In the genomic region with DNA sequence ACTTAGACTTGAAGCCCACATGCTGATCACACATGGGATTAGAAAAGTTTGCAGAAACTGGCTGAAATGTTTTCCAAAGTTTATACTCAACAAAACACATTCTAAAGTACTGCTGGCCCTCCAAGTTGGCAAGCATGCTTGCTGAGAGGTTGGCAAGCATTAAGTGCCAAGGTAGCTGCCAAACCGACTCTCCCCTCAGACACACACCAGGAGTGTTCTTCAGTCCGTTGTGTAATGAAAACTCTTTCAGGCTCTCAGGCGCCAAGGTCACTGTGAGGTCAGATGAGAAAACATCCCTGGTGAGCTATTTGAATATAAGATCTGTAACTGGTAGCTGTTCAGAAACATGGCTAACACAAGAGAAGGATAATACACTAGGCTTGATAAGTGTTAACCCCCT, we compare ENCODE assay signal across 9 mouse cellular contexts.
A peak's percentile ranks its signal among the peaks of the same experiment; 100 is the strongest.
DNase-seq lines count a peak whose midpoint lies in the region; ATAC-seq lines count a peak whose summit lies in the region.
"Had no signal": no experiment of that assay in that cellular context is flagged by ENCODE, and none has a peak within 500 bp of the region (broad histone marks: within the 10 kb centered on the region; RNA-seq: fewer than 3 reads in every experiment).

No protein-coding gene starts in this region.

- peak overlapping the region; percentile 45 for H3K27ac ChIP-seq in heart, embryonic 13.5 days (replicated peaks)

- H3K4me1 ChIP-seq in heart, embryonic 13.5 days, result peaks cover 31% of the 10 kb centered on the region

- DNase-seq in kidney, adult 11 months, result peak; percentile 63
- no peak for DNase-seq in kidney, postnatal 4 days
- DNase-seq in adrenal gland, postnatal 36 days, result peak; percentile 11 to 44
- DNase-seq in lung, postnatal 4 days, result peak; percentile 66 to 79
- DNase-seq in thymus, adult 18-20 months, result no peak

- 38% methylated on average over 3 of the region's 3 CpGs for WGBS in heart, embryonic 13.5 days

- no peak overlapping the region for H3K4me3 ChIP-seq in heart, embryonic 13.5 days
- H3K4me3 ChIP-seq: erythroblast, embryonic 14.5 days had no signal

- H3K9me3 ChIP-seq in heart, embryonic 13.5 days, result no peaks in the 10 kb centered on the region; the same call in 1 of the 2 replicates

- no peak overlapping the region for H3K9ac ChIP-seq in heart, embryonic 13.5 days

- H3K27me3 ChIP-seq in heart, embryonic 13.5 days (replicated peaks), result no peaks in the 10 kb centered on the region

- H3K4me2 ChIP-seq in heart, embryonic 13.5 days, result no peak overlapping the region

- no peak for ATAC-seq in heart, embryonic 13.5 days (ENCODE audit: extremely low read depth, insufficient number of reproducible peaks, low FRiP score, low TSS enrichment)
- no peak for ATAC-seq in activated CD4-positive, CD25-positive, alpha-beta regulatory T cell, adult 4 months
- no peak for ATAC-seq in megakaryocyte, adult 5-6 weeks (ENCODE audit: poor library complexity, severe bottlenecking)

- H3K36me3 ChIP-seq in heart, embryonic 13.5 days, result no peaks in the 10 kb centered on the region

Comparison
In these comparisons a context has a peak if more than half of its experiments do, and no peak if none do; other contexts are left out.
1. DNase-seq: peak in kidney, adult 11 months (single experiment), adrenal gland, postnatal 36 days (2 of 2) and lung, postnatal 4 days (2 of 2); none in kidney, postnatal 4 days (0 of 2) and thymus, adult 18-20 months (0 of 2).